Mouse (Mus musculus): ENCODE results near the gene Gm12248.

Gm12248 gene

GRCm38 (mm10) chr11:58039027-58039426 is 53.9 kb downstream of the Gm12248 start:
- DNase-seq (ENCODE audit: extremely low spot score, low spot score) = no peak

- no peak for DNase-seq (ENCODE audit: extremely low spot score, low spot score)
Observed at GRCm38 (mm10) chr11:58033635-58034034, 59.3 kb downstream of the Gm12248 start.

DNA sequence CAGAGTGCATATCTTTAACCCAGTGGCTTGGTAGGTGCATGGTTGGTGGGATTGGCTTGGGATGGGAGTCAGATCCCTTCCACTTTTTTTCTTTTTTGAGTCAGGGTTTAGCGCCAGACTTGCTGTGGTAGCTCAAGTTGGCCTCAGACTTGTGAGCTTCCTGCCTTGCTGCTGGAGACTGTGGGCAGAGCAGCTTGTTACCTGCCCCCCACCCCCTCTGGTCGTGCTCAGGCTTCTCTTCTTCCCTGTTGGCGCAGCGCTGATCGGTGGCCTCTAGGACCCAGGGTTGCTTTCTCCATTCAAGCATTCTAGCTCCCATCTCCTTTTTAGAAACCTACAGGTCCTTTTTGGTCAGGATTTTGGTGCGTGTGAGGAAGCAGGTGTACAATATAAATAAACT is 61.8 kb downstream of the Gm12248 start:
- DNase-seq (ENCODE audit: extremely low spot score, low spot score) = no peak

GRCm38 (mm10) chr11:58029869-58030268 is 63.1 kb downstream of the Gm12248 start:
- no peak for DNase-seq (ENCODE audit: extremely low spot score, low spot score)

DNA sequence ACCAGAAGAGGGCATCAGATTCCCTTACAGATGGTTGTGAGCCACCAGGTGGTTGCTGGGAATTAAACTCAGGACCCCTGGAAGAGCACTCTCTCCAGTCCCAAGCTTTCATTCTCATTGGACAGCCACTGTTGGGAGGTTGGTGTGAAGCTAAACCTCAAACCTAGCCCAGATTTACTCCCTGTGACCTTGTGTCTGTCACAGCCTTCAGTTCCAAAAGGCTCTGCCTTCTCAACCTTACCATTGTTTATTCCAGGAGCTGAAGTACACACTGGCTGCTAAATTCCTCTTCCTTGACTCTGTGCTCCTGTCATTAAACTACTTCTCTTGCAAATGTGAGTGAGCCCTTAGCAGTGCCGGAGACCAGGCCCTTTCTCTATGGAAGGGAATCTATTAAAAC is 64.0 kb downstream of the Gm12248 start:
- DNase-seq (ENCODE audit: extremely low spot score, low spot score) = no peak

DNA sequence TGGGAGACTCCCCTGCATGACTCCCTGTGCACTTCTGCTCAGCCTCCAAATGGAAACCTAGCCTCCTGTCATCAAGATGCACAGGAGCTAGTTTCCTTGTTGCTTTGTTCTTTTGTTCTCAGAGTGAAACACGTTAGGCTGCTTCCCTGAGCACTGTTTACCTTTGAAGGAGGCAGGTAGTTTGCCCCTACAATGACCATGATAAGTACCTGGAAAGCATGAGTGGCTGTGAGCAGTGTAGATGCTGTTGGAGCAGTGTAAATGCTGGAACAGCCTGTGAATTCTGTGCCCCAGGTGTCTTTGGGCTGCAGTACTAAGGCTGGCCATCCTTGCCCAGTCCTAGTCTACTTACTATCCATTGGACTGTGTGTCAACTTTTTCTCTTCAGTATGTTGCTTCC is 66.1 kb downstream of the Gm12248 start:
- DNase-seq (ENCODE audit: extremely low spot score, low spot score) = no peak

- DNase-seq (ENCODE audit: extremely low spot score, low spot score) = no peak
Observed at GRCm38 (mm10) chr11:58026337-58026736, 66.6 kb downstream of the Gm12248 start.

DNA sequence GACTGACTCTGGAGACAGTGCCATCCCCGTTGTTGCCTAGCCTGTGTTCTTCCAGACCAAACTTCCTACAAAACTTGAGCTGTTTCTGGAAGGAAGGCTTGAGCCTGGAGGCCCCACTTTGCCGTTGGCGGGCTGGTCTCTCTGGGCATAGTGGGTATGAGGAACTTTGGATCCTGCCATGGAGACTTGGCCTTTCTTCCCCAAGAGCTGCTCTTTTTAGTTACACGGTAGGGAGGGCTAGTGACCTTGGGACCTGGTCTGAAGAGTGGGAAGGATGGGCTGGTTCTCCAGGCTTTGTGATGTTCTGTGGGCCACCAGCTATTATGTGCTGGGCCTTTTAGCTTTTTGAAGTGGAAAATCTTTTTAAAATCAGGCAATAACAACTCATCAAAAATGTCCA is 67.1 kb downstream of the Gm12248 start:
- DNase-seq (ENCODE audit: extremely low spot score, low spot score) = no peak

- no peak for DNase-seq (ENCODE audit: extremely low spot score, low spot score)
Observed at GRCm38 (mm10) chr11:58024671-58025070, 68.3 kb downstream of the Gm12248 start.

DNA sequence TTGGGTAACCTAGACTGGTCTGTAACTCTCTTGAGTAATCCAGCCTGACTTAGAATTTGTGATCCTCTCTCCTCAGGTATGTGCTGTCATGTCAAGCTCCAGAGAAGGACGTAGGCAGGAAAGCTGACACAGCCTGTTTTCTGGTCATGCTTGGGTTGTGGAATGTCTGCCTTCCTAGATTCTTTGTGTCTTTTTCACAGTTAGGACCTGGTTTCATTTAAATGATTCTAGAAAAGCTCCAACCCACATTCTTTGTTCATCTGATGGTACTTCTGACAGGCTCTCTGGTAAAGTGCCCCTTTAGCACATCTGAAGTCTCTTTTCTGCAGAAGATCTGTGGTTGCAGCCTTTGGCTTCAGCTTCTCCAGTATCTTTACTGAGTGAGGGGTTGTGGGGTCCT is 68.7 kb downstream of the Gm12248 start:
- DNase-seq (ENCODE audit: extremely low spot score, low spot score) = no peak

GRCm38 (mm10) chr11:58021618-58022017 is 71.3 kb downstream of the Gm12248 start:
- DNase-seq (ENCODE audit: extremely low spot score, low spot score) = no peak

DNA sequence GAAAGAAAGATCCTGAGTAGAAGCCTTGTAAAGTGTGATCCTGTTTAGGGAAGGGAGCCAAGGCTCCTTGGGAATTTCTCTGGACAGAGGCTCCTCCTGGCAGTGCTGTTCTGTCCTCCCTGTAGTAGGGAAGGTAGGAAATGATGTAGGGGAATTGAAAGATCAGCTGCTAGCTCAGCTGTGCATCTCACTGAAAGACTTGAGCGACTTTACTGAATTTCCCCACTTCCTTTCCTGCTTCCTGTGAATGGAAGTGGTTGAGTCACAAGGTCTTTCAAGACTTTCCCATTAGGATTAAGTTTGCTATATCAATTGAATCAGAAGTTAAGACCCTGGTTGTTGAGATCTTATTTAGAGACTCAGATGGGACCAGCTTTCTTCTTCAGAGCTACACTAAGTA is 71.8 kb downstream of the Gm12248 start:
- no peak for DNase-seq (ENCODE audit: extremely low spot score, low spot score)

GRCm38 (mm10) chr11:58018701-58019100 is 74.2 kb downstream of the Gm12248 start:
- no peak for DNase-seq (ENCODE audit: extremely low spot score, low spot score)

DNA sequence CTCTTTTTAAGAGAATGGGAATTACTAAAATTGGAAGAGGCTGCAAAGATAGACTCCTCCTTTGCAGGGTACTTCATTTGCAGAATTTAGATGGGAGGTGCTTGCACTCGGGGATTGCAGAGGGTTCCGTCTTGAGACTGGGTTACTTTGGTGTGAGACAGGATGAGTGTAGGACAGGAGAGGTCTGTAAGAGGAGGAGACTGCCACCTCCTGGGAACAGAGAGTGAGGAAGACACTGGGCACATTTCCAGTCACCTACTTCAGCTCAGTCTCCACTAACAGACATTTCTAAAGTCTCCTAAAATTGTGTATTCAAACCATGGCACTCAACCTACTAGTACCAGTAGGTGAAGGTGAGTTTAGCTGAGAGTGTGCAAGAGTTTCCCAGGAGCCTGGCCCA is 74.6 kb downstream of the Gm12248 start:
- no peak for DNase-seq (ENCODE audit: extremely low spot score, low spot score)

DNA sequence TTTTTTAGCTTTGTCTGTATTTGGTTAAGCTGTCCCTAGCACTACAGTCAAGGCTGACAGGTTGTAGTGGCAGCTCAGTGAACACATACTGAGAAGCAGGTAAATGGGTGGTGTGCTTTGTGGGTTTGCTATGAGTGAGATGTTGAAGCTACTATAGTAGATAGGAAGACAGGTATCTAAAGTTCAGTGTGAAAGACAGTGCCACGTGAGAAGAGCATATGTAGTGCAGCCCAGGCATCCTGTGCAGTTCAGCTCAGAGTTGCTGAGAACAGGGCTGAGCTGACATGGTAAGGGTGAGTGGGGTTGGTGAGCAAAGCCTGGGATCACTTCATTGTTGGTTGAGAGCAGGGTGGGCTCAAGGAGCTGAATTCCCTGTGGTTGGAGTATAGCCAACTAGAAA is 75.5 kb downstream of the Gm12248 start:
- DNase-seq (ENCODE audit: extremely low spot score, low spot score) = no peak

DNA sequence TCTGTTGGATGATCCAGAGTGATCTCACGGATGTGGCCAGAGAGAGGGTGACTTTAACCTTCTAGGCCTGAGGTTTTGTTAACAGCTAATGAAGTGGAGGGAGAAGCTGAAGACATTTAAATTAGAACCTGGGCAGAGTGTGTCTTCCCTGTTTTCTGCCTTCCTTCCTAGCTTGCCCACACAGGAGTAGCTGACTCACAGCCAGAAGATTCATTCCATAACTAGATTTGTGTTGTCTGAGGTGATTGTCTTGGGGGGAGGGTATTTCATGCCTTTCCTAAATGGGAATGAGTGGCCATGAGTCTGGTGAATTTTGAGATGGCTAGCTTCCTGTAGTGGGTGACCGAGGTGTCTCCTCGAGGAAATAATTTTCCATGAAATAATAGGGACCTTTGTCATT is 76.6 kb downstream of the Gm12248 start:
- no peak for DNase-seq (ENCODE audit: extremely low spot score, low spot score)

DNA sequence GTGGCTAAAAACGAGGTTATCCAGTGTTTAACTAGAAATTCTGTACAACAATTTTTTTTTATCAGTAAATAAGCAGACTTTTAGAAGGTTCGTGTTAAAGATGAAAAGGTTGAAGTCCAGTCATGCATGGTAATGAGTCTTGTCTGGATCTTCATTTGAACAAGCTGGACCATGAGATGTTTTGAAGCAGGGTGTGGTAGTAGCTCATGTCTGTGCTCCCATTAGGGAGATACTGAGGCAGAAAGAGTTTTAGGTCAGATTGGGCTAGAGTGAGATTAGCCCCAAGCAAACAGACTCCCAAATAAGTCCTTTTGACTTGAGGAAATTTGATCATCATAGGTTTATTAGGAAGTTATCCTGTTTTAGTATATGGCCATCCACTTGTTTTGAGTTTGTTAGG is 77.6 kb downstream of the Gm12248 start:
- DNase-seq (ENCODE audit: extremely low spot score, low spot score) = no peak

- DNase-seq (ENCODE audit: extremely low spot score, low spot score) = no peak
Observed at GRCm38 (mm10) chr11:58014604-58015003, 78.3 kb downstream of the Gm12248 start.
